Mouse (Mus musculus) thymus, postnatal 14 days (tissue): ENCODE results near the gene Fgfr2.

Experiments used
- DNase-seq: peaks from one replicate; pipeline ENCODE4 v3.0.0; 2021

Fgfr2 gene

GRCm38 (mm10) chr7:133002271-133002670 lies 120.9 kb downstream of the Fgfr2 start:
- no peak for DNase-seq

- DNase-seq: no peak
These were observed 121.8 kb downstream of the Fgfr2 start for GRCm38 (mm10) chr7:133001388-133001787.

- no peak for DNase-seq
These were observed 124.1 kb downstream of the Fgfr2 start for GRCm38 (mm10) chr7:132999061-132999460.

GRCm38 (mm10) chr7:132998639-132999038 lies 124.5 kb downstream of the Fgfr2 start:
- DNase-seq: no peak

GRCm38 (mm10) chr7:132996391-132996790 lies 126.8 kb downstream of the Fgfr2 start:
- peak; percentile 19 for DNase-seq

DNA sequence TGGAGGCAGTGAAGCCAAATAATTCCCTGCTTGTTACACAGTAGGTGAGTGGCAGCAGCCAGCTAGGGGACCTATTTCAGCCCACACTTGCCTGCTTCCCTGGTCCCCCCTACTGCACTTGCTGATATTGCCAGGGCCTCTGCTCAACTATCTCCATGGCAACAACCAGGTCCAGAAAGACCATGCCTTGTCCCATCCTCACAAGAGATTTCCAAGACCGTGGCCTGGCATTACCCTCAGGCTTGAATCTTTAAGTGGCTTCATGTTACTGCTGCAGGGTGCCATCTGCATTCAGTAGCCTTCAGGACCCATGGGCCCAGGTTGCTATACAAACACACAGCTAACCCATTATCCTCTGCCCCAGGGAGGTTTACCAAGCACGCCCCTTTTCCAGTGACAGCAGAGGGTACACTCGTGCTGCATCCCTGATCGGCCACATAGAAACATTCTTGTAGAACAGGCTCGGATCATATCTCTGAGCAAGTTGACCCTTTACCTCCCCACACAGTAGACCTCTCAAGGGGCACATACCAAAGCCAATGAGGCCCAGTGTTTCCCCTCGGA lies 128.4 kb downstream of the Fgfr2 start:
- no peak for DNase-seq

- DNase-seq: no peak
These were observed 129.0 kb downstream of the Fgfr2 start for GRCm38 (mm10) chr7:132994120-132994519.

DNA sequence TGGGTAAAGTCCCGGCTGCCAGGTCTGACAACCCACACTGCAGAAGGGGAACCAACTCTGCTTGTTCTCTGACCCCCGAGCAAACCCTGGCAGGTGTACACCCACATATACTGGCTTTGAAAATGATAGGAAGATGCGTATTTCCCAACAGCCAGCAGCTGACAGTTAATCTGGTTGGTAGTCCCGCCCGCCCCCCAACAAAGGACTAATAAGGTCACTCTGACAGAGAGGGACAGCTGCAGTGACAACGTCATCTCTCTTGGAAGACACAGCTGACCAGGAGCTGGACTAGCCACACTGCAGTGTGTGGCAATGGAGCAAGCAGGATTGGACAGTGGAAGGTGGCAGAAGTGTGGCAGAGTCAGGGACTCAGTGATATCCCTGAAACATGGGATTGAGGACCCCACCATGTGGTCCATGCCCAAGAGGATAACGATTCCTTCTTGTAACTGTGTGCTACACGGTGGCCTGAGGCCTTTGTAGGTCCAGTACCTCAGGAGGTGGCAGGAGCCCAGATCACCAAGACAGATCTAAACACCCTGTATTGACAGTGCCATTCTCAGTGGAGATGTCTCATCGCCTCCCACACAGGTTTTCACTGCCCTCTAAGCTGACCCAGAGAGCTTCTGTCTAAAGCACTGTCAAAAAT lies 130.1 kb downstream of the Fgfr2 start:
- no peak for DNase-seq

DNA sequence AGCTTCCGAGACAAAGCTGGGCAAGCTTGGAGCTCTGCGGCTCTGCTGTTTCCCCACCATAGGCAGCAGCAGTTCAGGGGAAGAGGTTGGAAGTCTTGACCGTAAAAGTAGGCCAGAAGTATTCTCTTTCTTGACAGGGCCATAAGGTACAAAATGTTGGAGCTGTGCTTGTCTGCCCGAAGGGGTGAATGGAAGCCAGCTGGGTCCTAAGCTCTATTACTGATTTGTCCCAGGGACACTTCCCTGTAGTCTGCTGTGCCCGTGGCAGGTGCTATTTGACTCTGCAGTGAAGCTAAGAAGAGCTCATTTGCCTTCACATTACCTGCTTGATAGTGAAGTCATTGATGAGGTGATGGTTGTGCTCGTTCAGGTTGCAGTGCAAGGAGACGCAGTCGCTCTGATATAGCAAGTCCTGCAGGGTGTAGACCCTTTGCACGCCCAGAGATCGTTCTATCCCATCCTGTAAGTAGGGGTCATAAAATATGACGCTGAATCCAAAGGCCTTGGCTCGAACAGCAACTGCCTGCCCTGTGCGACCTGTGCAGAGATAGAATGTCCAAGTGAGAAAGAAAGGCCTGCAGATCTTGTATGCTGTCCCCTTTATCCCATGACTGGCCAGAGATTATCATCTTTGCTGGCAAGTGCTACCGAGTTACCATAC lies 131.8 kb downstream of the Fgfr2 start:
- no peak for DNase-seq

GRCm38 (mm10) chr7:132989839-132990238 lies 133.3 kb downstream of the Fgfr2 start:
- DNase-seq: no peak

DNA sequence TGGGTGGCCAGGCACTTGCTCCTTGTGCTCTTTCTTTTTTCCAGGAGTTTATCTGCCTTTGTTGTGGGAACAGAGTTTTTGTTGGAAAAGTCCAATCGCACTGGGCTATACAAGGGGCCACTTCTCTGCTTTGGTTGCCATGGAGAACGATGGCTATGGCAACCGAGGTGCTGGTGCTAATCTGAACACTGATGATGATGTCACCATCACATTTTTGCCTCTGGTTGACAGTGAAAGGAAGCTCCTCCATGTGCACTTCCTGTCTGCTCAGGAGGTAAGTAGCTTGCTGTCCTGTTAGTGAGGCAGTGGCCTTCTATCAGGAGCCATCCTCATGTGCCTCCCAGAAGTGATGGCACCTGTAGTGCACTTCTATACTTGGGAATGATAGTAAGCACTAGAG lies 140.5 kb downstream of the Fgfr2 start:
- no peak for DNase-seq

GRCm38 (mm10) chr7:132977981-132978380 lies 145.2 kb downstream of the Fgfr2 start:
- DNase-seq: no peak

GRCm38 (mm10) chr7:132976079-132976478 lies 147.1 kb downstream of the Fgfr2 start:
- no peak for DNase-seq

GRCm38 (mm10) chr7:132972079-132972478 lies 151.1 kb downstream of the Fgfr2 start:
- DNase-seq: no peak

DNA sequence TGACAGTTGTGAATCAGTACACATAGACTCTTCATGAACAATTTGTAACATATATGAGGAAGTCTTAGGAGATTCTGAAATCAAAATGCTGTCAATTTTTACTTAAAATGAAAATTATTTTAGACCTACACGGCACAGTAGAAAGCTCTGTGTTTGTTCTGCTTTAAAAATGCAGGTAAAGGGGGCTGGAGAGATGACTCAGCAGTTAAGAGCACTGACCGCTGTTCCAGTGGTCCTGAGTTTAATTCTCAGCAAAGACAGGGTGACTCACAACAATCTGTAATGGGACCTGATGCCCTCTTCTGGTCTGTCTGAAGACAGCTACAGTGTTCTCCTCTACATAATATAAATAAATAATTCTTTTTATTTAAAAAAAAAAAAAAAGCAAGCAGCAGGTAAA lies 157.4 kb downstream of the Fgfr2 start:
- DNase-seq: no peak

GRCm38 (mm10) chr7:132964395-132964794 lies 158.8 kb downstream of the Fgfr2 start:
- DNase-seq: no peak

DNA sequence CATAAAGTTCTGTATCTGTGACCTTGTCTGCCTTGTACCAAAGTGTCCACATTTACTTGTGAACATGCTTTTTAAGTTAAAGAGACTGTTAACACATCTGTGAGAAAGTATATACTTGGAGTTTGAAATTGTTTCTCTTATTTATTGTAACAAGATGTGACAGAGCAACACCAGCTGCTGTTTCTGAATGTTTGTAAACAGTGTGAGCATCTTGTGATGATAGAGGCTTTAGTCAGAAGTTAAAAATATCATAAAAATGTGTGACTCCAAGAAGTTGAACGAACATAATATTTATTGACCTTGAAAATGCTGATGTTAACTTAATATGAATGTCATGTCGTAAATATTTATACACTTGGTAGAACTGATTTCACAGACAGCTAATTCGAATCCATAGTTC lies 172.5 kb downstream of the Fgfr2 start:
- DNase-seq: no peak

- DNase-seq: no peak
These were observed 173.2 kb downstream of the Fgfr2 start for GRCm38 (mm10) chr7:132949968-132950367.

- DNase-seq: no peak
These were observed 182.6 kb downstream of the Fgfr2 start for GRCm38 (mm10) chr7:132940569-132940968.

DNA sequence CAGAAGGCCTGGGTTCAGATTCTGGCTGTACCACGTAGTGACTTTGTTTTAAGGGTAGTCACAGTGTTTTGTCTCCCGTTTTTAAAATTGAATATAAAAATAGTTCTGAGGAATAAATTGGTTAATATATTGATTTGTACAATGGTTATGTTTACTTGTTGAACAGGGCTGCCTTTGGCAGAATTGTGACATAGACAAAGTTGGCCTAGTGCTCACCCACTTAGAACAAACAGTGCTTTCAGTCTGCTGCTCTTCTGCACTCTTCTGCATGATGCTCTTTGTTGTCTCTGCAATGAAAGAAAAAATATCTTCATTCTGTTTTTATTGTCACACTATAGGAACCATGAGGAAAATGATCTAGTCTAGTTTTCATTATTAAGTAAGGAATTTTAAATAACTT lies 184.0 kb downstream of the Fgfr2 start:
- no peak for DNase-seq

GRCm38 (mm10) chr7:132934743-132935142 lies 188.4 kb downstream of the Fgfr2 start:
- DNase-seq: no peak

- DNase-seq: no peak
These were observed 189.8 kb downstream of the Fgfr2 start for GRCm38 (mm10) chr7:132933331-132933730.

DNA sequence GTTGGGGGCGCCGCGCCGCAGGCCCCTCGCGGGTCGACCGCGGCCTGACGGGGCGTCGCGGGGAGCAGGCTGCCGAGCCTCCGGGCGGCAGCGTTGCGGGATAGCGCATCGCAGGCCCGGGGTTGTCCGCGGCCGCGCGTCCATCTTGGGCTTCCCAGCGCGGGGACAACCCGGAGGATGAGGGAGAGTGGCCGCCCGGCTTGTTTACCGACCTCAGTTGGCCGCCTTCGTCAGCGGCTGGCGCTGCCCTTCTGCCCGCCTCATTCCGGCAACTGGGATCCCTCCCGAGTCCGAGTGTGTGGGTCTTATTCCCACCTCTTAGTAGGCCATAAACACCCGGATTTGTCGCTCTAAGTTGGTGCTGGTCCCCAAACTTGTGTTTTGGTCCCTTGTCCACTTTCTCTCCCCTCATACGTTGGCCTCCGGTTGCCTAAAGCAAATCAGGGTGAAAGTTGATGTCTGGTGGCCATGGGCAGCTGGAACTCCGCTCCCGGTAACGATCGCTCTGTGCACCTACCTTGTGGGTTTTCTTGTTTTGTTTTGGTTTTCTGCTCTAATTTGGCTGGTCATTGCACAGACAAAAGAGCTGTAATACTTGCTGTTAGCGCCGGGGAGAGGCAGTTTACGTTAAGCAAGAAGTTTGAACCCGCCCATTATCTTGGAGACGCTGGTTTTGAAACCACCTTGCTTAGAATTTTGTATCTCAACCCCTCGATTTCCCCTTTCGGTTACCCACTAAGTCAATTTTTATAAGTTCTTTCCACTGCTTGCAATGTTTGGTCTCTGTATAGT lies 191.4 kb downstream of the Fgfr2 start:
- no peak for DNase-seq
